Comparison of ENCODE assay signal across 13 mouse cellular contexts in the genomic region with DNA sequence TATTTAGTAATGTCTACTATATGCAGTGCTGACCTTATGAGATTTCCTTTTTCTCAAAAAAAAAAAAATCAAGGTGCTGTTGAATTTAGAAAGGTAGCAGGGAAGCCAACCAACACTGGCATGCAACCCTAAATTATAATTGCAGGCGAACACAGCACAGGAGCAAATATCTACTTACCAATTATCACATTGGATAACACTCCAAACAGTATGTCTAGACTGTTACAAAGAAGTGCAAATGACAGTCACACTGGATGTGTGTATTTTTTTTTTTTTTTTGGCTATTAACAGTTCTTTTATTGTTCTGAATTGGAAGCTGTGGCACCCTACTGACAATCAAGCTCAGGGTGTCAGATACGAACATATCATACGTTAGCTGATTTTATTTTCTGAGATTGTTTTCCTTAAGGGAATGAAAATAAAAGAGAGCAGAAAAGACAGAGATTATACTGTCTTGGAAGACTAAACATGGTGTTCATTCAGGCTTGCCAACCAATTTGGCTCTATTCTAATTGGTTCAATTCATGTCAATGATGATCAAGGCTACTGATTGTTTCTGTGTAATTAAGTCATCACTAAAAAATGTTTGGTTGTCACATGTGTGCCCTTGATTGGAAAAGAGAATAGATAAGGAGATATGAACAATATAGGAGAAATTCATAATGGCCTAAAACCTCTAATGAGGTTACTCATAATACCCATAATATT.
"Had no signal": no experiment of that assay in that cellular context is flagged by ENCODE, and none has a peak within 500 bp of the region (broad histone marks: within the 10 kb centered on the region; RNA-seq: fewer than 3 reads in every experiment).

No protein-coding gene starts in this region.

- H3K36me3 ChIP-seq: liver, embryonic 13.5 days had no signal

- DNase-seq: kidney, postnatal 25 days; layer of hippocampus, adult 9-11 months; liver, embryonic 13.5 days; lung, adult 2 months; lung, postnatal 14 days; lung, postnatal 4 days; midbrain, embryonic 14.5 days; right cerebral cortex, postnatal 25 days; thymus, adult 18-20 months; thymus, postnatal 36 days had no signal

- H3K27me3 ChIP-seq: liver, embryonic 13.5 days had no signal

- H3K9ac ChIP-seq: liver, embryonic 13.5 days had no signal

- H3K27ac ChIP-seq: kidney, postnatal 0 days; layer of hippocampus, adult 2 months; liver, embryonic 13.5 days had no signal

- H3K4me2 ChIP-seq: liver, embryonic 13.5 days; midbrain, embryonic 11.5 days had no signal

- H3K9me3 ChIP-seq: liver, embryonic 13.5 days had no signal

- H3K4me1 ChIP-seq: liver, embryonic 13.5 days had no signal

- H3K4me3 ChIP-seq: layer of hippocampus, adult 2 months; liver, embryonic 13.5 days had no signal
